Mouse (Mus musculus) adrenal gland, adult 18-20 months (tissue): ENCODE measurements around the gene Des. TPM values are rescaled to one million over a fixed set of nuclear protein-coding genes. Genes with fewer than 3 reads are reported as not detected.

Source experiments
- DNase-seq, 2 experiments: peaks; one replicate each; pipeline ENCODE4 v3.0.0; 2021 to 2022; ENCODE audit warnings: low spot score in 2 of 2
- total RNA-seq, 2 experiments: library from RNA; stranded (reverse); gene quantifications; 1 replicate in 1 of 2; 2 replicates in 1 of 2; pipeline ENCODE4 v1.2.3; 2021

The Des gene
- total RNA-seq, 2 experiments from 2014 or later: 15.9 to 21.3 TPM

- peak in 1 of 2 experiments; percentile 57 for DNase-seq
These were observed 21.6 kb downstream of the Des start for GRCm38 (mm10) chr1:75381482-75382355.

GRCm38 (mm10) chr1:75382356-75383071, 22.4 kb downstream of the Des start:
- DNase-seq: no peak

- DNase-seq: no peak
These were observed 24.5 kb downstream of the Des start for GRCm38 (mm10) chr1:75384470-75385141.

DNA sequence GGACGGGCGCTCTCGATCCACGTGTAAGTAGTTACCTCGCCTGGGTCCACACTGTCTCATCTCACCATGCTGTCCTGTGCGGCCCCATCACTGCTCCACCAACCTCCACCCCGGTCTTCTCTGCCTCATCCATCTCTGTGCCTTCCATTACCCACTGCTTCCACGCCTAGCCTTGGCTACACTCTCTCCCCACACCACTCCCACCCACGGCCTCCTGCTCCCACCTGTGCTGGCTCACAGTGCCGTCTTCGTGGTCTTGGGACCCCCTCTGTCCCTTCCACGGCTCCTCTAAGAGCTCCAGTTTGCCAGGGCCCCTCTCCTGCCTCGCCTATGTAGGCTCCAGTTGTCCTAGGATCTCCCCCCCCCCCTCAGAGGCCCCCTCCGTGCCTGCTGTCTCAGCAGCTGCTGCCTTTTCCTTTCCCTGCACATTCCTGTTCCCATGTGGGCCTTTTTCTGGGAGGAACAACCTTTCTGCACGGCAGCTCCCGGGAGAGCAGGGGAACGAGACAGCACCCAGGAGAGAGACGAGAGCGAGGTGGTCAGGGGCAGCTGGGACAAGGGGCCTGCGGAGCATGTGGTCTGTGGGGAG, 25.1 kb downstream of the Des start:
- no peak for DNase-seq

- no peak for DNase-seq
These were observed 26.0 kb downstream of the Des start for GRCm38 (mm10) chr1:75386149-75386548.

DNA sequence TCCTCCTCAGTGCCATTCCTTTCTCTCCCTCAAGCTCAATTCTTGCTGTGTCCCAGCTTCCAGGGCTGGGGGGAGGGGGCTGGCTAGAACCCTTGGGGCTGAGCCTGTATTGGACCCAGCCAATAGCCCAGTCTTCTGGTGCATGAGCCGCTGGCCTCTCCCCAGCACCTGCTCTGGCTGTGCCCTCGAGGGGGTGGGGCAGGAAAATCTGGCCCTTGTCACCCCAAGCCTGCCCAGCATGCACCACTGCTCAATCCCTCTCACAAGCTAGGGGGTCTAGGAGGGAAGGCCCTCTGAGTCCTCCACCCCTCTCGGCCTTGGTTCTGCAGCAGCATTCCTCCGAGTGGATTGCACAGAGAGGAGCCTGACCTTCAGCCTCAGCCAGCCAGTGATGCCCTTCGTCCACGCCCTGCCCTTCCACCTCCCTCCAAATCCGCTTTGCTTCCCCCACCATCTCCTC, 27.4 kb downstream of the Des start:
- no peak for DNase-seq

- no peak for DNase-seq
These were observed 28.1 kb downstream of the Des start for GRCm38 (mm10) chr1:75387929-75388897.

DNA sequence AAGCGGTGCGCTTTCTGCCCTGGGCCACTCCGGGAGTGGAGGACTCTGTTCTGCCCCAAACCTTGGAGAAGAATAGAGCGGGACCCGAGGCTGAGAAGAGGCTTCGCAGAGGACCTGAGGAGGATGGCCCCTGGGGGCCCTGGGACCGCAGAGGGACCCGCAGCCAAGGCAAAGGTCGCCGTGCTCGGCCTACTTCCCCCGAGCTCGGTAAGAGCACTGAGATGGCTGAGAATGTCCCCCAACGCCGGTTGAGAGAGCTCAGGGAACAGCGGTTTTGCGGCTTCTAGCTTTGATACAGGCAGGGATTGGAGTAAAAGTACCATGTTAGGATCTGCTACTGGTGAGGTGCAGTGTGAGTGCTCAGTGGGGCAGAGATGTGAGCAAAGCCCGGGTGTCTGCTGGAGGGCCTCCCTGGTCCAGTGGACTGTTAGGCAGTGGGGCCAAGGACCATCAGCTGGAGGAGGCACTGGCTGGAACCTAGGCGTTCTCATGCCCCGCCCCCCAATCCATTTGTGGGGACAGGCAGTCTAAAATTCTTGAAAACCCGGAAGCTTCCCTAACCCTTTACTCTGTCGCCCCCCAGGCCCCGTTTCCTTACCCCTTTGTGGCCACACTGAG, 28.9 kb downstream of the Des start:
- no peak for DNase-seq

- no peak for DNase-seq
These were observed 33.0 kb downstream of the Des start for GRCm38 (mm10) chr1:75393139-75393538.

GRCm38 (mm10) chr1:75393846-75394245, 33.7 kb downstream of the Des start:
- no peak for DNase-seq

- DNase-seq: peak; percentile 54 to 61
These were observed 38.8 kb downstream of the Des start for GRCm38 (mm10) chr1:75398761-75399402.

DNA sequence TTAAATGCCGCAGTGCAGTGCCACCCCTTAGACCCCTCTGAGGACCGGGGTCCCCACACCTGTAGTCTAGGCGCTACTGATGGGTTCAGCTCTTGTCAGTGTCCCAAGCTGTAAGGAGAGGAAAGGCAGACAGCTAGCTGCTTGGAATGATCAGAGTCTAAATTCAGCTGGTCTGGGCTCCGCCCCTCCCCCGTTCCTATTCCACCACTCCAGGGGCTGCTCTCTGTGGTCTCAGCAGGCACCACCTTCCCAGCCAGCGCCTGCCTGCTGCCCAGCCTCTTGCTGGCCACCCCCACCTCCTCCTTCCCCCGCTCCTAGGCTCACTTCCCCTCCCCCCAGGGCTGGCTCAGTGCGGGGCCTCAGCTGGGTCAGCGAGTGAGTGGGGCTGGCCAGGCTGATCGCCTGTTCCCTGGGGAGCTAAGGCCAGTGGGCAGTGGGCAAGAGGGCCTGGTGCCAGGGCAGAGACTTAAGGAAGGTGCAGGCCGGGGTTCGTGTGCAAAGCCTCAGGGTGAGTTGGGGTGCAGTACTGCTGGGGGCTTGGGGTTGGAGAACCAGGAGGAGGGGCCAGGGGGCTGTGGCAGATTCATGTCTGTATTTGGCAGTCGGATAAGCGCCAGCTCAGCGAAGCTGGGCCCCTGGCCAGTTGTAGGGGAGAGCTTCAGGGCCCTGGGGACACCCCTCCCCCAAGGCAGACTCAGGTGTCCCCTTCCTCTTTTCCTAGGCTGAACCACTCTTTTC, 39.8 kb downstream of the Des start:
- DNase-seq: no peak

DNA sequence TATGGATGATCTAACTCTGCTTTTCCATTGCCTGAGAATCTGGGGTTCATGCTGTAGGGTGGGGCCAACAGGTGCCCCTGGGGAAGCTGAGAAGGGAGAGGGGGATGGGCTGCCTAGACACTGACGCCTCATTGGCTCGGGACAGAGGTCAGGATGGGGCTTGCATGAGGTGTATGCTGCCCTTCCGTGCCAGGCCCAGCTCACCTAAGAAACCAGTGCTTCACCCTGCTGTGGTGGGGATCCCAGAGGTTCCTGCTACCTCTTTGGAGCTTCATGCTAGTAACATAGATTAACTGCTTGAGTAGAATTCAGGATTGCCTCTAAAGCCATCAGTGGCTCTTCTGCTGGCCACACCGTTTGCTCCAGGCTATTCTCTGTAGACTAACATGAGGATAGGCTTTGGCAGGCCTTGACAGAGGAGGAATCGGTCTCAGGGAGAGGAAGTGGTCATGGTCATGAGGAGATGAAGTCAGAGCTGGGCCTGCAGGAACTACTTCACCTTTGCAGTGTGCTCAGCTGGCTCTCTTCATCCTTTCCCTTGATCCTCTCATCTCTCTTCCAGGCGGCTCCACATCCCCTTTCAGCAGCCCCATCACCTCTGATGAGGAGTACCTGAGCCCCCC, 40.5 kb downstream of the Des start:
- DNase-seq: no peak

DNA sequence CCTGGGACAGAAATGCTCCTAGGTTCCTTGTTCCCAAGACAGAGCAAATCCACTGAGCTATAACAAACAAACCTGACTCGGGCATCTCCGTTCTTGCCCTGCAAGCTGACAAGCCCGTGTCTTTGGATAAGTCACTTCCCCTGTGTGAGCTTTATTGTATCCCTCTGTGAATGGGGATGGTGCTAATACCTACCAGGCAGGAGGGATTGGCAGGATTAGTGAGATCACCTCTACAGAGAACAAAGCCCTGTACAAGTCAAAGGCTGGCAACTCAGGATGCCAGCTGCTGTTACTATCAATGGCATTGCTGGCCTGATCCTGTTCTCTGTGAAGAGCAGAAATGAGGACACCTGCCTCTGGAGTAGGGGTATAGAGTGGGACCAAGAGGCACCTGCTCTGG, 45.4 kb downstream of the Des start:
- no peak for DNase-seq

DNA sequence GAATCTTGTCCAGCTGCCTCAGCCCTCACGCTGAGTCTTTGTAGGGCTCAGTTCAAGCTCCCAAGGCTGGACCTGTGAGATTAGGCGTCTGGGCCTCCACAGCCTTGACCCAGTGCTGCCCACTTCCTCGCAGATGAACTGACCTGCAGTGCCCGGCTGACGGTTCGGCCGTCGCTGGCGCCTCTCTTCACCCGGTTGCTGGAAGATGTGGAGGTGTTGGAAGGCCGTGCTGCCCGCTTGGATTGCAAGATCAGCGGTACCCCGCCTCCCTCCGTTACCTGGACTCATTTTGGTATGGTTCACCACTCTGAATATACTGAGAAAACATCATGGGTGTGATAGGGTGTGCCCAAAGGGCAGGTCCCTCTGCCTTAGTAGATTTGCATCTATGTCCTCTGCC, 46.0 kb downstream of the Des start:
- DNase-seq: no peak

GRCm38 (mm10) chr1:75407056-75407455, 46.9 kb downstream of the Des start:
- DNase-seq: no peak

- no peak for DNase-seq
These were observed 48.1 kb downstream of the Des start for GRCm38 (mm10) chr1:75408210-75408609.

DNA sequence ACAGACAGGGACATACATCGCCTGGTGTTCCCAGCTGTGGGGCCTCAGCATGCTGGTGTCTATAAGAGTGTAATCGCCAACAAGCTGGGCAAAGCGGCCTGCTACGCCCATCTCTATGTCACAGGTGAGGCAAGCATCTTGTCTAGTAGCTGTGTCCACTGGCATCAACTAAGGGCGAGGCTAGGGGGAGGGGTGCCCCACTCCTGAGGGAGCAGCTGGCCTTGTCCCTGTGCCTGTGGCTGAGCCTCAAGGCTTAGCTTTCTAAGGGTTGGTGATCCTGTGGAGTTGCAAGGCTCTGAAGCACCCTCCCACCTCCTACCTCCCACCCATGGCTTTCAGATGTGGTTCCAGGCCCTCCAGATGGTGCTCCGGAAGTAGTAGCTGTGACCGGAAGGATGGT, 49.8 kb downstream of the Des start:
- DNase-seq: no peak
